Mouse (Mus musculus) kidney, embryonic 14.5 days (tissue): ENCODE results near the gene Gal3st2b. TPM values are rescaled to one million over a fixed set of nuclear protein-coding genes. Genes with fewer than 3 reads are reported as not detected.
"Not testable (repeated sequence)": the region's sequence is repeated elsewhere in the genome, so short reads cannot be mapped to it uniquely, and the experiment has no call there.

Source experiments
- ATAC-seq: fragments of 200-750 bp; cut with Nextera tagmentation; 2 replicates; pipeline ENCODE4 v1.8.0; 2017; ENCODE audit warnings: moderate number of reproducible peaks, mild to moderate bottlenecking, moderate TSS enrichment, moderate library complexity; ENCODE audit not compliant: low FRiP score, low TSS enrichment
- H3K27ac ChIP-seq: fragments of 300-500 bp; sonication (generic); 2 replicates; pipeline ENCODE4 v1.5.1; 2014; ENCODE audit warnings: low read depth, mild to moderate bottlenecking, low read length, moderate library complexity, mixed read lengths
- H3K27me3 ChIP-seq: fragments of 300-500 bp; sonication (generic); 2 replicates; pipeline ENCODE4 v1.6.1; 2014; ENCODE audit warnings: mild to moderate bottlenecking, low read length; ENCODE audit not compliant: control insufficient read depth, insufficient read depth
- H3K36me3 ChIP-seq: fragments of 300-500 bp; sonication (generic); 2 replicates; pipeline ENCODE4 v1.6.1; 2014; ENCODE audit warnings: low read length, mixed read lengths; ENCODE audit not compliant: control insufficient read depth, insufficient read depth
- H3K4me1 ChIP-seq: fragments of 300-500 bp; sonication (generic); 2 replicates; pipeline ENCODE4 v1.6.1; 2014; ENCODE audit warnings: low read length, mixed read lengths; ENCODE audit not compliant: control insufficient read depth, insufficient read depth
- H3K4me2 ChIP-seq: fragments of 300-500 bp; sonication (generic); replicated peaks from 2 replicates; pipeline ENCODE4 v1.6.1; 2014; ENCODE audit warnings: low read depth, mild to moderate bottlenecking, low read length
- H3K4me3 ChIP-seq: fragments of 300-500 bp; sonication (generic); 2 replicates; pipeline ENCODE4 v1.5.1; 2014; ENCODE audit warnings: mild to moderate bottlenecking, low read length
- H3K9ac ChIP-seq: fragments of 300-500 bp; sonication (generic); 2 replicates; pipeline ENCODE4 v1.6.1; 2014; ENCODE audit warnings: low read depth, mild to moderate bottlenecking, low read length, moderate library complexity
- H3K9me3 ChIP-seq: fragments of 300-500 bp; sonication (generic); 2 replicates; pipeline ENCODE4 v1.6.1; 2016; ENCODE audit warnings: low read length; ENCODE audit not compliant: control insufficient read depth
- WGBS: fragments of 180-500 bp; shearing (Covaris S2); extraction: QIAGEN DNeasy Blood & Tissue Kit; methylation state at CpG from one replicate; pipeline ENCODE4 v1.1.7; 2014; 5-methylcytosine and 5-hydroxymethylcytosine counted together
- polyA plus RNA-seq: library from polyadenylated mRNA; unstranded; fragments of >200 nt; fragmentation: Nextera tagmentation; extraction: Ambion mirVana; gene quantifications from 2 replicates; pipeline ENCODE4 v1.2.1, GENCODE M21; 2014

Gal3st2b gene
- polyA plus RNA-seq, 1 experiment from 2014 or later, result not detected

- H3K4me2 ChIP-seq, H3K27ac ChIP-seq, H3K9ac ChIP-seq, H3K27me3 ChIP-seq, H3K9me3 ChIP-seq, H3K4me1 ChIP-seq, H3K36me3 ChIP-seq, H3K4me3 ChIP-seq: not testable (repeated sequence)
- ATAC-seq, result 0 out of 2 replicates have a peak, but pooled peaks have one; percentile 56
- WGBS, result no CpG with 5 or more reads among the region's 2 CpGs
Measured at GRCm38 (mm10) chr1:93911877-93912276, 6.2 kb upstream of the Gal3st2b start.

GRCm38 (mm10) chr1:93917160-93917559 lies 951 bp upstream of the Gal3st2b start:
- H3K4me3 ChIP-seq, H3K4me2 ChIP-seq, H3K4me1 ChIP-seq, H3K9ac ChIP-seq, H3K9me3 ChIP-seq, H3K36me3 ChIP-seq, H3K27ac ChIP-seq, ATAC-seq, H3K27me3 ChIP-seq: not testable (repeated sequence)
- 88% methylated on average over 3 of the region's 3 CpGs for WGBS

- not testable (repeated sequence) for H3K4me3 ChIP-seq, H3K9me3 ChIP-seq, ATAC-seq, H3K36me3 ChIP-seq, H3K27ac ChIP-seq, H3K4me1 ChIP-seq, H3K9ac ChIP-seq, H3K4me2 ChIP-seq, H3K27me3 ChIP-seq
- whole genome bisulfite sequencing, result 50% methylated on average over 1 of the region's 1 CpGs
Measured at GRCm38 (mm10) chr1:93918775-93919174, 664 bp downstream of the Gal3st2b start.

GRCm38 (mm10) chr1:93919321-93919720 lies 1.2 kb downstream of the Gal3st2b start:
- not testable (repeated sequence) for H3K4me1 ChIP-seq, ATAC-seq, H3K36me3 ChIP-seq, H3K27ac ChIP-seq, H3K27me3 ChIP-seq, H3K4me3 ChIP-seq, H3K9ac ChIP-seq, H3K4me2 ChIP-seq, H3K9me3 ChIP-seq
- 85% methylated on average over 3 of the region's 3 CpGs for WGBS

- not testable (repeated sequence) for H3K9ac ChIP-seq, H3K9me3 ChIP-seq, H3K4me2 ChIP-seq, ATAC-seq, H3K36me3 ChIP-seq, H3K27me3 ChIP-seq, H3K4me3 ChIP-seq, H3K4me1 ChIP-seq, H3K27ac ChIP-seq
- WGBS, result 93% methylated on average over 3 of the region's 3 CpGs
Measured at GRCm38 (mm10) chr1:93922609-93923008, 4.5 kb downstream of the Gal3st2b start.

GRCm38 (mm10) chr1:93923098-93923497 lies 5.0 kb downstream of the Gal3st2b start:
- H3K4me3 ChIP-seq, H3K9ac ChIP-seq, H3K27ac ChIP-seq, H3K36me3 ChIP-seq, H3K4me2 ChIP-seq, H3K4me1 ChIP-seq, ATAC-seq, H3K27me3 ChIP-seq, H3K9me3 ChIP-seq: not testable (repeated sequence)
- 63% methylated on average over 2 of the region's 2 CpGs for WGBS

- not testable (repeated sequence) for H3K4me3 ChIP-seq, H3K27ac ChIP-seq, H3K4me2 ChIP-seq, H3K27me3 ChIP-seq, H3K9ac ChIP-seq, H3K9me3 ChIP-seq, ATAC-seq, H3K36me3 ChIP-seq, H3K4me1 ChIP-seq
- WGBS, result 96% methylated on average over 1 of the region's 1 CpGs
Measured at GRCm38 (mm10) chr1:93935378-93935777, 17.3 kb downstream of the Gal3st2b start.

- H3K4me3 ChIP-seq, result not testable (repeated sequence)
Measured at GRCm38 (mm10) chr1:93937807-93938206, 19.7 kb downstream of the Gal3st2b start.

GRCm38 (mm10) chr1:93938415-93938814 lies 20.3 kb downstream of the Gal3st2b start:
- H3K9me3 ChIP-seq, ATAC-seq, H3K27ac ChIP-seq, H3K9ac ChIP-seq, H3K4me2 ChIP-seq, H3K36me3 ChIP-seq, H3K4me3 ChIP-seq, H3K27me3 ChIP-seq, H3K4me1 ChIP-seq: not testable (repeated sequence)
- WGBS, result 79% methylated on average over 7 of the region's 7 CpGs

More at GRCm38 (mm10) chr1:93937807-93938206, 19.7 kb downstream of the Gal3st2b start:
- H3K4me1 ChIP-seq, H3K4me2 ChIP-seq, ATAC-seq, H3K9ac ChIP-seq, H3K9me3 ChIP-seq, H3K27me3 ChIP-seq, H3K27ac ChIP-seq, H3K36me3 ChIP-seq: not testable (repeated sequence)
- 50% methylated on average over 1 of the region's 1 CpGs for WGBS

- H3K4me3 ChIP-seq, H3K9ac ChIP-seq, H3K4me2 ChIP-seq, H3K27me3 ChIP-seq, H3K9me3 ChIP-seq, H3K36me3 ChIP-seq, H3K4me1 ChIP-seq, H3K27ac ChIP-seq, ATAC-seq: not testable (repeated sequence)
- WGBS, result no CpG with 5 or more reads among the region's 11 CpGs
Measured at GRCm38 (mm10) chr1:93949087-93949486, 31.0 kb downstream of the Gal3st2b start.
